Mouse (Mus musculus) heart, postnatal 14 days (tissue): ENCODE results near the gene Sdf2l1. TPM values are rescaled to one million over a fixed set of nuclear protein-coding genes. Genes with fewer than 3 reads are reported as not detected.

Experiments
- DNase-seq, 2 experiments: peaks; one replicate each; pipeline ENCODE4 v3.0.0; 2021 to 2022
- intact Hi-C: fragments of 180-260 bp; cut with DNase I; formaldehyde crosslinking; loops from one replicate; pipeline ENCODE4 v1.15.1; 2025
- microRNA-seq, 2 experiments: library from miRNA; unstranded; fragments of <30 nt; microRNA quantifications; one replicate each; pipeline ENCODE4 v1.2.0; 2021 to 2022
- total RNA-seq, 2 experiments: library from RNA; stranded (reverse); gene quantifications; 2 replicates each; pipeline ENCODE4 v1.2.3; 2021

The Sdf2l1 gene
- total RNA-seq, 2 experiments from 2014 or later = 6.7 to 9.3 TPM

GRCm38 (mm10) chr16:17124871-17125520 lies 7.2 kb downstream of the Sdf2l1 start, which contains the start of gene 2610318N02Rik:
Gene 2610318N02Rik, minus strand, starts transcription at chr16:17125167.
- intact Hi-C loops = no loop called here
- peak; percentile 54 to 71 for DNase-seq

GRCm38 (mm10) chr16:17124119-17124870 lies 7.9 kb downstream of the Sdf2l1 start:
- no peak for DNase-seq
- intact Hi-C loops = no loop called here

GRCm38 (mm10) chr16:17121569-17121968 lies 10.6 kb downstream of the Sdf2l1 start:
- intact Hi-C loops = no loop called here
- DNase-seq = no peak

GRCm38 (mm10) chr16:17117309-17117799 lies 14.8 kb downstream of the Sdf2l1 start:
- DNase-seq = no peak
- intact Hi-C loops = no loop called here

GRCm38 (mm10) chr16:17110771-17111743 lies 21.1 kb downstream of the Sdf2l1 start, which contains the start of gene Ppil2:
Gene Ppil2, minus strand, starts transcription at chr16:17111257.
- intact Hi-C loops = no loop called here
- DNase-seq = peak; percentile 65 to 72

- intact Hi-C loops = no loop called here
- DNase-seq = no peak
Measured at GRCm38 (mm10) chr16:17104600-17104999, 27.6 kb downstream of the Sdf2l1 start.

GRCm38 (mm10) chr16:17102630-17103220 lies 29.5 kb downstream of the Sdf2l1 start:
- DNase-seq = peak in 1 of 2 experiments; percentile 11

GRCm38 (mm10) chr16:17096938-17097337 lies 35.2 kb downstream of the Sdf2l1 start:
- intact Hi-C loops = no loop called here
- no peak for DNase-seq

More at GRCm38 (mm10) chr16:17102630-17103220, 29.5 kb downstream of the Sdf2l1 start:
- intact Hi-C loops = no loop called here

GRCm38 (mm10) chr16:17088346-17088745 lies 43.8 kb downstream of the Sdf2l1 start:
- DNase-seq = no peak
- intact Hi-C loops = no loop called here

- no peak for DNase-seq
- intact Hi-C loops = no loop called here
Measured at GRCm38 (mm10) chr16:17086669-17087193, 45.5 kb downstream of the Sdf2l1 start.

GRCm38 (mm10) chr16:17086241-17086640 lies 45.9 kb downstream of the Sdf2l1 start:
- no peak for DNase-seq
- intact Hi-C loops = no loop called here

- peak in 1 of 2 experiments; percentile 23 for DNase-seq
- intact Hi-C loops = no loop called here
Measured at GRCm38 (mm10) chr16:17085636-17086035, 46.5 kb downstream of the Sdf2l1 start.

- DNase-seq = peak; percentile 23 to 34
- intact Hi-C loops = no loop called here
Measured at GRCm38 (mm10) chr16:17082121-17082792, 49.9 kb downstream of the Sdf2l1 start.

Small RNA genes within 50 kb of the gene (microRNA-seq; reads per million reads assigned to microRNA genes)
- gene Mir130b = 75.5 to 216 reads per million in 2 experiments
- gene Mir301b = 0.36 to 3.8 reads per million in 2 experiments

Other genes with a start within 250 kb of the Sdf2l1 start
- gene Ppm1f, start 235.9 kb downstream of the Sdf2l1 start, total RNA-seq = 10 to 100 TPM; 33.4 to 35.7 TPM
- gene Mapk1, start 149.0 kb downstream of the Sdf2l1 start, total RNA-seq = 100 to 1,000 TPM; 109 to 114 TPM
- 1 to 10 TPM; 2.9 to 3.3 TPM for gene Ypel1, start 62.7 kb downstream of the Sdf2l1 start, total RNA-seq
- gene Ppil2, start 21.1 kb downstream of the Sdf2l1 start, total RNA-seq = 10 to 100 TPM; 42.4 to 43.1 TPM
- gene 2610318N02Rik, start 7.2 kb downstream of the Sdf2l1 start, total RNA-seq = 1 to 10 TPM in 1 of 2 experiments, not detected in 1; 2.4 TPM
- 1 to 10 TPM; 1.3 TPM for gene Ydjc, start 12.2 kb upstream of the Sdf2l1 start, total RNA-seq
- under 1 TPM in 1 of 2 experiments, not detected in 1; 0.31 TPM for gene Ccdc116, start 14.8 kb upstream of the Sdf2l1 start, total RNA-seq
- 100 to 1,000 TPM; 114 to 118 TPM for gene Ube2l3, start 70.3 kb upstream of the Sdf2l1 start, total RNA-seq
- under 1 TPM; 0.05 to 0.07 TPM for gene Rimbp3, start 76.2 kb upstream of the Sdf2l1 start, total RNA-seq
- 1 to 10 TPM; 1.8 to 2.1 TPM for gene Hic2, start 101.2 kb upstream of the Sdf2l1 start, total RNA-seq
- gene Tmem191c, start 143.7 kb upstream of the Sdf2l1 start, total RNA-seq = 1 to 10 TPM; 2.7 to 3.9 TPM
- gene Serpind1, start 199.0 kb upstream of the Sdf2l1 start, total RNA-seq = 1 to 10 TPM; 2.1 to 2.2 TPM